In the genomic region with DNA sequence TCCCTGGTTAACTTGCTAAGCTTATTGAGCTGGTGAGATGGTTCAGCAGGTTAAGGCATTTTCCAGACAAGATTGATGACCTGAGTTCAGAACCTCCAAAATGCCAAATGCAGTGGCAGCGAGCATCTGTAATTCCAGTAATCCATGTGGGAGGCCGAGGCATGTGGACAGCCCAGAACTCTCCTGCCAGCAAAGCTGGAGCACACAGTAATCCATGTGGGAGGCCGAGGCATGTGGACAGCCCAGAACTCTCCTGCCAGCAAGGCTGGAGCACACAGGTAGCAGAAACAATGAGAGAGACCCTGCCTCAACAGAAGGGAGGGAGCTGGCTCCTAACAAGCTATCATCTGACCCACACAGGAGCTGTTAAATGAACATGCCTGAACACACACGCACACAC, we compare ENCODE assay signal across 29 mouse cellular contexts. TPM values are rescaled to one million over a fixed set of nuclear protein-coding genes. Genes with fewer than 3 reads are reported as not detected.
"Had no signal": no experiment of that assay in that cellular context is flagged by ENCODE, and none has a peak within 500 bp of the region (broad histone marks: within the 10 kb centered on the region; RNA-seq: fewer than 3 reads in every experiment).

No protein-coding gene starts in this region.

- H3K27me3 ChIP-seq: heart, embryonic 12.5 days; hindbrain, embryonic 13.5 days; hindbrain, embryonic 15.5 days; kidney, embryonic 15.5 days; limb, embryonic 13.5 days; limb, embryonic 15.5 days; liver, embryonic 12.5 days had no signal

- ATAC-seq: forebrain, postnatal 0 days; hindbrain, postnatal 0 days; intestine, embryonic 16.5 days; liver, embryonic 12.5 days had no signal

- H3K4me1 ChIP-seq: limb, embryonic 13.5 days; limb, embryonic 15.5 days; liver, embryonic 12.5 days had no signal

- H3K9ac ChIP-seq: forebrain, postnatal 0 days; heart, embryonic 12.5 days; hindbrain, embryonic 13.5 days; hindbrain, embryonic 15.5 days; kidney, embryonic 15.5 days; limb, embryonic 13.5 days; limb, embryonic 15.5 days; liver, embryonic 12.5 days had no signal

- H3K27ac ChIP-seq: heart, embryonic 10.5 days; hindbrain, embryonic 13.5 days; hindbrain, embryonic 15.5 days; hindbrain, postnatal 0 days; kidney, embryonic 15.5 days; kidney, postnatal 0 days; limb, embryonic 13.5 days; limb, embryonic 15.5 days; liver, embryonic 12.5 days had no signal

- H3K4me2 ChIP-seq: heart, embryonic 12.5 days; hindbrain, embryonic 13.5 days; hindbrain, embryonic 15.5 days; kidney, embryonic 15.5 days; limb, embryonic 13.5 days; limb, embryonic 15.5 days; liver, embryonic 12.5 days had no signal

- H3K9me3 ChIP-seq: heart, embryonic 10.5 days; heart, embryonic 12.5 days; hindbrain, embryonic 13.5 days; hindbrain, embryonic 15.5 days; limb, embryonic 13.5 days; limb, embryonic 15.5 days; liver, embryonic 12.5 days had no signal

- DNase-seq: forebrain, postnatal 0 days; gastrocnemius, postnatal 36 days; heart, postnatal 10 days; kidney, adult 11 months; kidney, adult 2 months; kidney, adult 9 months; kidney, postnatal 14 days; kidney, postnatal 36 days; layer of hippocampus, adult 9-11 months; layer of hippocampus, postnatal 36 days; left cerebral cortex, postnatal 4 days had no signal

- H3K36me3 ChIP-seq: heart, embryonic 10.5 days; heart, embryonic 12.5 days; hindbrain, embryonic 13.5 days; hindbrain, embryonic 15.5 days; kidney, embryonic 15.5 days; limb, embryonic 13.5 days; limb, embryonic 15.5 days; liver, embryonic 12.5 days had no signal

- H3K4me3 ChIP-seq: heart, embryonic 10.5 days; heart, embryonic 12.5 days; hindbrain, embryonic 13.5 days; hindbrain, embryonic 15.5 days; kidney, embryonic 15.5 days; limb, embryonic 13.5 days; limb, embryonic 15.5 days; liver, embryonic 12.5 days had no signal

RNA-seq across cellular contexts. Expression of a gene that starts 13.2 kb away (rescaled TPM):
- total RNA-seq: gastrocnemius, postnatal 36 days; heart, adult 18-20 months; heart, adult 8-10 months; heart, postnatal 25 days; hematopoietic stem cell, adult 5-6 weeks; liver, adult 2 months had no signal
- polyA plus RNA-seq: heart, embryonic 12.5 days; heart, embryonic 14.5 days; heart, embryonic 16.5 days; kidney, adult 2 months; liver, adult 2 months had no signal
